Mouse (Mus musculus): ENCODE results near the gene Selenot. TPM values are rescaled to one million over a fixed set of nuclear protein-coding genes. Genes with fewer than 3 reads are reported as not detected.

Selenot gene
- polyA plus RNA-seq, 1 experiment = 2.1 TPM

DNA sequence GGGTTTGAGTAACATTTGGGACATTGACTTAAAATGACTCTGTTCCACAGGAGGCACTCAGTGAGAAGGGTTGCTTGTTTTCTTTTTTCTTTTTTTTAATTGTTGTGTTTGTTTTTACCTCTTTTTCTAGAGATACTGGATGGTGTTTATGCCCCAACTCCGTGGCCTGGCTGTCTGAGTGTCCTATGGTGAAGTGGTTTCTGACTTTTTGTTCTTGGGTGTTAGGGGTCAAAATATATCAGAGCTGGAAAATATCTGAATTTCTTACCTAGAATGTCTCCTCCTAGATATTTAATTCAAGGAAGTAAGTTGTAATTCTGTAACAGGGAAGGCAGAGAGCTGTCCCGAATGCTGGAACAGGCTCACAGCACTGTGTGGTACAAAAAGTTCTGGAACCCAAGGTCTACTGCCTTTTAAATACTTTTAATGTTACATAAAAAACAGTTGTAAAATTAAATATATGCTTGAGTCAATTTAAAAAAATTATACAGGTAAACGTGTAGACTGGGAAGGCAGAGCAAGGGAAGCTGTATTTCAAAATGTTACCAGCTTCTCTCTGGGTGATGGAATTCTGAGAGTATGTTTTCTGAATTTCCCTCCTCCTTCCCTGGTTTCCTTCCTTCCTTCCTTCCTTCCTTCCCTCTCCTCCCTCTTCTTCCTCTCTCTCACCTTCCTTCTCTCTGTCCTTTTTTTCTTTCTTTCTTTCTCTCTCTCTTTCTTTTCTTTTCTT, 46.4 kb downstream of the Selenot start:
- H3K27me3 ChIP-seq (ENCODE audit: control insufficient read depth) = no peaks in the 10 kb centered on the region
- H3K4me1 ChIP-seq (ENCODE audit: control insufficient read depth) = peaks cover 4% of the 10 kb centered on the region; the same call in 1 of the 2 replicates
- no peak overlapping the region for H3K4me3 ChIP-seq (replicated peaks)
- no peaks in the 10 kb centered on the region for H3K36me3 ChIP-seq (ENCODE audit: control insufficient read depth)
- no peaks in the 10 kb centered on the region for H3K9me3 ChIP-seq (ENCODE audit: control insufficient read depth, low read length)
- TF ChIP-seq GATA1 (IDR thresholded peaks at IDR 0.05; ENCODE audit: low read length) (no peak), TAL1 (IDR thresholded peaks at IDR 0.05; ENCODE audit: low read length) (no peak)

DNA sequence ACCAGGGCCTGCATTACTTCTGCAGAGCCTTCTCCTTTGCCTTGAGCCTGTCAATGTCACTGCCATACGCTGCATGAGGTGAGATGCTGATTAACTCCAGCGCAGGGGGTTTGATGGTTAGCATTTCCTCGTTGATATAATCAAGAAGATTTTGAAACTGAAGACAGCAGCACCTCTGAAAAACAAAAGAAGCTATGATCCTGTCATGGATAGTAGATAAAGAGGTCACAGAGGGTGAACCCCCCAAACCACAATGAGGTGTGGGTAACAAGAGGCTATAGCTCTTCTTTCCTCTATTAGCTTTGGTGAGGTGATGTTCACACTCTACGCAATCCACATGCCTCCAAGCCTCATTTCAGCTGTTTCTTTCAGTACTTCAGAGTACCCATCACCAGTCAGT, 48.5 kb downstream of the Selenot start:
- no peak overlapping the region for H3K4me3 ChIP-seq (replicated peaks)
- no peak for TF ChIP-seq GATA1 (IDR thresholded peaks at IDR 0.05; ENCODE audit: low read length)
- no peak for TF ChIP-seq TAL1 (IDR thresholded peaks at IDR 0.05; ENCODE audit: low read length)
- H3K36me3 ChIP-seq (ENCODE audit: control insufficient read depth) = no peaks in the 10 kb centered on the region
- H3K4me1 ChIP-seq (ENCODE audit: control insufficient read depth) = peaks cover 4% of the 10 kb centered on the region; the same call in 1 of the 2 replicates
- H3K27me3 ChIP-seq (ENCODE audit: control insufficient read depth) = no peaks in the 10 kb centered on the region
- no peaks in the 10 kb centered on the region for H3K9me3 ChIP-seq (ENCODE audit: control insufficient read depth, low read length)

DNA sequence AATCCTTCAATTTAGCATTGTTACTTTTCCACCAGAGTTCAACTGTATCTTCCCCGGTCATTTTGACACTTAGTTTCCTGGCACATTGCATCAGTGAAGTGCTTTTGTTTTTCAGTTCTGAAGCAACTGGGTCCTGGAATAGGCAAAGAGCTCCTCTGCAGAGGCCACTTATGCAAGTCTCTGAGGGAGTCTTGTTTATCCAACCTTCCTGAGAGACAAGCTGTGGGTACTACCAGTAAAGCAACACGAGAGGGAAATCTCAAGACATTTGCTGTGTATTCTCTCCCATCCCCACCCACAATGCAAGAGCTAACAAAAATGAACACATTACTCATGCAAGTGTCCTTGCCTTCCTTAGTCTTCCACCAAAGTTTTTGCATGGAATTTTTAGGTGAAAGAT, 55.3 kb downstream of the Selenot start:
- peaks cover 6% of the 10 kb centered on the region for H3K4me1 ChIP-seq (ENCODE audit: control insufficient read depth)
- H3K36me3 ChIP-seq (ENCODE audit: control insufficient read depth) = no peaks in the 10 kb centered on the region
- no peaks in the 10 kb centered on the region for H3K9me3 ChIP-seq (ENCODE audit: control insufficient read depth, low read length)
- H3K27me3 ChIP-seq (ENCODE audit: control insufficient read depth) = peaks cover 5% of the 10 kb centered on the region
- TF ChIP-seq TAL1 (IDR thresholded peaks at IDR 0.05; ENCODE audit: low read length) = no peak
- TF ChIP-seq GATA1 (IDR thresholded peaks at IDR 0.05; ENCODE audit: low read length) = no peak
- no peak overlapping the region for H3K4me3 ChIP-seq (replicated peaks)

DNA sequence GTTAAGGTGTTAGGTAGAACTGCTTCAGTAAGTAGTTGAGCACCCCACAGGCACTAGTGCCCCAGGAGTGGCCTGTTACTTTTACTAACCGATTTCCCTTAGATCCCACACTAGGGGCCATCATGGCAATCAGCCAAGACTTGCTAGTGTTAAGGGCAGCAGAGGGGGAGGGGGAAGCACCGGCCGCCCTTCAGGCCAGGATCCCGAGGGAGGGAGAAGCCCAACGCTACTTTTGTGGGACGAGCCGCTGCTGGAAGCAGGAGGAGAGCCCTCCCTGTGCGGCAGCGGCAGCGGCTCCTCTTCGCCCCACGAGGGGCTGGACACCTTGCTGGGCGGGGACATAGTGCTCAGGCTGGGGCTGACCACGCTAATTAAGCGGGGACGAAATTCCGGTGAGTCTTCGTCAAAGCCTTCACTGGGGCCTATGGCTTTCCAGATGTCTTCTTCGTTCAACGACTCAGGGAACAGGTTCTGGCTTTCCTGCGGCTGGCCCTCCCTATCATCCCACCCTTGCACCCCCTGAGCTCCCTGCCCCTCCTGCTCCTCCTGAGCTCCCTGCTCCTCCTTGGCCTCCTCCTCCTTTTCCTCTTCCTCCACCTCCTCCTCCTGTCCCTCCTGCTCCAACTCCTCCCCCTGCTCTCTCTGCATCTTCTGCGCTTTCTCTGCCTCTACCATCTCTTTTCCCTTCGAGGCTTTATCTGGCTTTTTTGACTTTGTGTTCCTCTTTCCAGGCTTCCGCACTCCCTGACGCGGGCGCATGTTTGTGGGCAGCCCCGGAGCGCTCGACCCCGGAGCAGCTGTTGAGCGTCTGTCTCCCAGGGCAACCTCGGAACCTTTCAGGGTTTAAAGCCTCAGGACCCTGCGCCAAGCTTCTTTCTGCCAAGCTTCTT, 60.2 kb downstream of the Selenot start, which contains the start of gene Erich6:
Gene Erich6 (minus strand): TSS at position 802 of the 890 bp plus-strand sequence.
- Histone ChIP-seq H3K4me3 (replicated peaks) (peak within 1 kb of the TSS; percentile 41), H3K36me3 (ENCODE audit: control insufficient read depth) (no peaks in the 10 kb centered on the region), H3K9me3 (ENCODE audit: control insufficient read depth, low read length) (no peaks in the 10 kb centered on the region), H3K4me1 (ENCODE audit: control insufficient read depth) (peaks cover 8% of the 10 kb centered on the region), H3K27me3 (ENCODE audit: control insufficient read depth) (peaks cover 10% of the 10 kb centered on the region)
- no peak for TF ChIP-seq GATA1 (IDR thresholded peaks at IDR 0.05; ENCODE audit: low read length)
- no peak for TF ChIP-seq TAL1 (IDR thresholded peaks at IDR 0.05; ENCODE audit: low read length)

Other genes with a start within 250 kb of the Selenot start
- 1.3 and 1.8 TPM in 2 replicates for gene Tsc22d2, start 161.9 kb upstream of the Selenot start, polyA plus RNA-seq (2012)
- gene Eif2a, start 50.8 kb upstream of the Selenot start, polyA plus RNA-seq (2012) = 0.53 and 0.61 TPM in 2 replicates
- 2.1 and 3.3 TPM in 2 replicates for gene Serp1, start 50.7 kb upstream of the Selenot start, polyA plus RNA-seq (2012)
- not detected in 2 replicates for gene Erich6, start 60.6 kb downstream of the Selenot start, polyA plus RNA-seq (2012)
- 0.12 and 0.19 TPM in 2 replicates for gene Siah2, start 115.8 kb downstream of the Selenot start, polyA plus RNA-seq (2012)
- not detected in 2 replicates for gene Mindy4b-ps, start 245.7 kb downstream of the Selenot start, polyA plus RNA-seq (2012)